Mouse (Mus musculus): ENCODE measurements around the gene Dpm1.

GRCm38 (mm10) chr2:168257188-168257587, 26.8 kb upstream of the Dpm1 start:
- TF ChIP-seq POLR2A (IDR thresholded peaks at IDR 0.05; ENCODE audit: borderline replicate concordance, insufficient read depth, low read length) (no peak), CTCF (IDR thresholded peaks at IDR 0.05; ENCODE audit: borderline replicate concordance, insufficient read depth, low read depth, low read length) (no peak)

All from cerebellum, adult 2 months (tissue).